In the genomic region with DNA sequence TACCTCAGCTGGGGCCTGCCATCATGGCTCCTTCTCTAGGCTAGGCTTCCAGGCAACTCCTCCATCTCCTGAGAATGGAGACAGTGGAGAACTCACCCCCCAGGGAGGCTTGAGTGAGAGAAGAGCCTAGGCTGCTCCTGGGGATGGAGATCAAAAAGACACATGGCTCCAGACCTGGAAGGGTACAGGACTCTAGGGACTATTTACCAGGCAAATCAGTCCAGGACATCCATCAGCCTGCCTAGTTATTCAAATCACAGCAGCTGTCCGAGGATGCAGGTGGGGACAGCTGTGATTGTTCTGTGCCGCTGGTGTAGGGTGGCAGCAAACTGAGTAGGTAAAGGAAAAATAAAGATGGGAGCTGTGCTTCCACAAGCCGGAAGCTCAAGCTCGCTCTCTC, we compare ENCODE assay signal across 29 mouse cellular contexts. TPM values are rescaled to one million over a fixed set of nuclear protein-coding genes. Genes with fewer than 3 reads are reported as not detected.
"Had no signal": no experiment of that assay in that cellular context is flagged by ENCODE, and none has a peak within 500 bp of the region (broad histone marks: within the 10 kb centered on the region; RNA-seq: fewer than 3 reads in every experiment).

Gene Ovol3 (minus strand): TSS at position 101 of the 400 bp plus-strand sequence.

- H3K9ac ChIP-seq: liver, embryonic 14.5 days; lung, embryonic 15.5 days; midbrain, embryonic 12.5 days had no signal

- DNase-seq: kidney, adult 11 months; kidney, adult 9 months; kidney, postnatal 25 days; layer of hippocampus, postnatal 36 days; lung, adult 18-20 months; lung, postnatal 10 days; lung, postnatal 36 days; right cerebral cortex, postnatal 14 days; right cerebral cortex, postnatal 4 days; thymus, adult 2 months; thymus, postnatal 14 days; thymus, postnatal 4 days had no signal

- H3K27ac ChIP-seq: kidney, postnatal 0 days; layer of hippocampus, adult 2 months; left cerebral cortex, adult 2 months; liver, embryonic 14.5 days; lung, embryonic 15.5 days; midbrain, embryonic 12.5 days; stomach, postnatal 0 days had no signal

- H3K9me3 ChIP-seq: lung, embryonic 15.5 days; midbrain, embryonic 12.5 days had no signal

- H3K27me3 ChIP-seq: lung, embryonic 15.5 days; midbrain, embryonic 12.5 days had no signal

- H3K4me2 ChIP-seq: liver, embryonic 11.5 days; lung, embryonic 15.5 days; midbrain, embryonic 12.5 days had no signal

- H3K4me3 ChIP-seq: layer of hippocampus, adult 2 months; left cerebral cortex, adult 2 months; lung, embryonic 15.5 days; midbrain, embryonic 12.5 days had no signal

RNA-seq across cellular contexts. Expression of gene Ovol3, which starts in this region (rescaled TPM):
- total RNA-seq: layer of hippocampus, adult 2 months; layer of hippocampus, postnatal 10 days; layer of hippocampus, postnatal 36 days; left cerebral cortex, adult 2 months; left cerebral cortex, postnatal 10 days; left cerebral cortex, postnatal 36 days; midbrain, postnatal 0 days had no signal
- polyA plus RNA-seq: kidney, postnatal 0 days; large intestine, adult 2 months; limb, embryonic 11.5 days; liver, embryonic 11.5 days; liver, embryonic 14.5 days; lung, embryonic 15.5 days; midbrain, embryonic 12.5 days; midbrain, postnatal 0 days; neural tube, embryonic 11.5 days; neural tube, embryonic 14.5 days; stomach, embryonic 14.5 days; stomach, postnatal 0 days had no signal
